Mouse (Mus musculus) liver, postnatal 0 days (tissue): ENCODE measurements at regions not wholly inside any gene's neighbourhood (a gene's known extent, or its start where the extent isn't known, plus 50 kb on each side); places are given as distances from the start of the nearest gene placed in this dataset.

ENCODE experiments used
- ATAC-seq: fragments of 200-750 bp; cut with Nextera tagmentation; 2 replicates; pipeline ENCODE4 v1.8.0; 2017; ENCODE audit warnings: mild to moderate bottlenecking, moderate library complexity
- DNase-seq: peaks from one replicate; pipeline ENCODE4 v3.0.0-alpha.2; 2016
- H3K27ac ChIP-seq: fragments of 300-500 bp; sonication (generic); 2 replicates; pipeline ENCODE4 v1.5.1; 2014; ENCODE audit warnings: antibody characterized with exemption, moderate library complexity, mild to moderate bottlenecking, low read depth
- H3K27me3 ChIP-seq: fragments of 300-500 bp; sonication (generic); 2 replicates; pipeline ENCODE4 v1.6.1; 2014; ENCODE audit warnings: low read length, control low read depth, mixed read lengths; ENCODE audit not compliant: insufficient read depth
- H3K36me3 ChIP-seq: fragments of 300-500 bp; sonication (generic); replicated peaks from 2 replicates; pipeline ENCODE4 v1.6.1; 2014; ENCODE audit warnings: mild to moderate bottlenecking, control low read depth, low read length, moderate library complexity, mixed read lengths; ENCODE audit not compliant: insufficient read depth
- H3K4me1 ChIP-seq: fragments of 300-500 bp; sonication (generic); 2 replicates; pipeline ENCODE4 v1.6.1; 2014; ENCODE audit warnings: antibody characterized with exemption, mild to moderate bottlenecking, control low read depth; ENCODE audit not compliant: insufficient read depth
- H3K4me2 ChIP-seq: fragments of 300-500 bp; sonication (generic); 2 replicates; pipeline ENCODE4 v1.6.1; 2014; ENCODE audit warnings: low read depth, mild to moderate bottlenecking, low read length, moderate library complexity, mixed read lengths
- H3K4me3 ChIP-seq: fragments of 300-500 bp; sonication (generic); 2 replicates; pipeline ENCODE4 v1.5.1; 2014; ENCODE audit warnings: low read depth, low read length
- H3K9ac ChIP-seq: fragments of 300-500 bp; sonication (generic); replicated peaks from 2 replicates; pipeline ENCODE4 v1.6.1; 2014; ENCODE audit warnings: mild to moderate bottlenecking, moderate library complexity
- H3K9me3 ChIP-seq: fragments of 300-500 bp; sonication (generic); 2 replicates; pipeline ENCODE4 v1.6.1; 2016; ENCODE audit warnings: mild to moderate bottlenecking, control low read depth, low read length, mixed read lengths
- CTCF ChIP-seq: sonication (generic); IDR thresholded peaks from 2 replicates; pipeline ENCODE4 v1.5.1; 2016; ENCODE audit warnings: antibody characterized with exemption, low read depth
- EP300 ChIP-seq: IDR thresholded peaks from 2 replicates; pipeline ENCODE4 v1.6.1; 2016; ENCODE audit warnings: antibody characterized with exemption, low read depth, mild to moderate bottlenecking
- WGBS: fragments of 180-500 bp; shearing (Covaris S2); extraction: QIAGEN DNeasy Blood & Tissue Kit; methylation state at CpG from one replicate; pipeline ENCODE4 v1.1.7; 2014; ENCODE audit not compliant: insufficient replicate concordance; 5-methylcytosine and 5-hydroxymethylcytosine counted together

DNA sequence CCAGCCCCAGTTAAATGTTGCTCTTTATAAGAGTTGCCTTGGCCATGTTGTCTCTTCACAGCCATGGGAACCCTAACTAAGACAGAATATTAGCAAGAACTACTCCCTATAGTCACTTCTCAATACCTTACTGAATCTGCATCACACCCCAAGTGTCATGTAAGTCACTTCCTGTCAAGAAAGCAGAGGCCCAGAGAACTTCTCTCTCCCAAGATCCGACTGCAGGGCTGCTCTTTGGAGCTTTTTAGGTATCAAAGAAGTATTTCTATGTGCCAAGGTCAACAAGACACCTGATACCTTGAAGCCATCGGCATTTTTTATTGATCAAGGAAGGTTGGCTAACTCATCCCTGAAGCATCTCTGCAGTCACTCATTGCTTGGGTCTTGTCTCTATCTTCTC lies 72.0 kb upstream of the Rap1b start:
- no peaks in the 10 kb centered on the region for H3K9me3 ChIP-seq
- H3K4me2 ChIP-seq: no peak overlapping the region
- H3K36me3 ChIP-seq: no peaks in the 10 kb centered on the region
- no peak overlapping the region for H3K9ac ChIP-seq
- WGBS: 63% methylated on average over 2 of the region's 2 CpGs
- no peak for TF ChIP-seq CTCF
- TF ChIP-seq EP300: no peak
- no peaks in the 10 kb centered on the region for H3K27me3 ChIP-seq
- H3K4me3 ChIP-seq: no peak overlapping the region
- ATAC-seq: no peak
- no peak for DNase-seq
- H3K27ac ChIP-seq: no peak overlapping the region
- no peaks in the 10 kb centered on the region for H3K4me1 ChIP-seq

DNA sequence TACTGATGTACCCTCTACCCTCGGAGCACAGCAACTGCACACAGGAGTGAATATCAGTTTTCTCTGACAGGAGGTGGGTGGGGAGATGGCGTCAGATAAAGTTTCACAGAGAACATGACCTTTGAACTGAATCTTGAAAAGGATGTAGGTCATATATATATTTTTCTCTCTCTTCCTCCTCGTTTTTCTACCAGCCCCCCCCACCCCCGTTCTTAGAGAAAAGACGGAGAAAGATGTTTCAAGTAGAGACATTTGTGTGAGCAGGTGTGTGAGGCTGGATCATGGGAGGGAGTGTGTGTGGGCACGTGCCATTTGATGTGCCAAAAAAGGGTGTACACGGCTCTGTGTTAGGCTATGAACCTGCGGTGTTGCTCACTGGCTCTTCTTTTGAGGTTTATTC lies 72.8 kb upstream of the Rap1b start:
- Histone ChIP-seq H3K9ac (no peak overlapping the region), H3K9me3 (no peaks in the 10 kb centered on the region), H3K36me3 (no peaks in the 10 kb centered on the region), H3K4me1 (no peaks in the 10 kb centered on the region), H3K4me3 (no peak overlapping the region), H3K27ac (no peak overlapping the region; the same call in 1 of the 2 replicates), H3K4me2 (no peak overlapping the region), H3K27me3 (no peaks in the 10 kb centered on the region)
- WGBS: 62% methylated on average over 8 of the region's 8 CpGs
- TF ChIP-seq CTCF: no peak
- no peak for TF ChIP-seq EP300
- no peak for ATAC-seq
- DNase-seq: no peak

DNA sequence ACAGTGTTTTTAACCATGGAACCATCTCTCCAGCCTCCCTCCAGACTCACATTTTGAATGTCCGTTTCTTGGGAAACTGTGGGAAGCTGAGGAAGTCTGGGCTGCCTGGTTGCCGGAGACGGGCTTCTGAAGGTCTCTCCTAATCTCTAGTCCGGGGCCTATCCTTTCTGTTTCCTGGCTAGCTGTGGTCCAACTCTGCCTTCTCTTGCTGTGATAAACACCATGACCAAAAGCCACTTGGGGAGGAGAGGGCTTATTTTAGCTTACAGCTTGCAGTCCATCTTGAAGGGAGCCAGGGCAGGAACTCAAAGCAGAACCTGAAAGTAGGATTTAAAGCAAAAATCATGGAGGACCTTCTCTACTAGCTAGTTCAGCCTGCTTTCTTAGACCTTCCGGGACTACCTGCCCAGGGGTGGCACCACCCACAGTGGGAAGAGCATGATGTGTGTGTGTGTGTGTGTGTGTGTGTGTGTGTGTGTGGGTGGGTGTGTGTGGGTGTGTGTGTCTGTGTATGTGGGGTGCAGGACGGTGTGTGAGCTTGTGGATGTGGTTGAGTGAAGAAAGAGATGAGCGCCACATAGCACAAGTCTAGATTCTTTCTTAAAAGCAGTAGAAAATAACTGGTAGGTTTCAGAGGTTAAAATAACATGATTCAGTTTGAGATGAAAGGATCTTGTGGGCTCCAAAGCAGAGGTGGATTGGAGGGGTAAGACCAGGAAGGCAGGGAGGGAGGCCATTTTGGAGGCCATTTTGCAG lies 73.5 kb upstream of the Rap1b start:
- TF ChIP-seq CTCF: no peak
- no peak for DNase-seq
- Histone ChIP-seq H3K4me3 (no peak overlapping the region), H3K27me3 (no peaks in the 10 kb centered on the region), H3K4me2 (no peak overlapping the region), H3K9ac (no peak overlapping the region), H3K4me1 (no peaks in the 10 kb centered on the region), H3K27ac (no peak overlapping the region), H3K9me3 (no peaks in the 10 kb centered on the region), H3K36me3 (no peaks in the 10 kb centered on the region)
- 72% methylated on average over 7 of the region's 7 CpGs for WGBS
- no peak for ATAC-seq

DNA sequence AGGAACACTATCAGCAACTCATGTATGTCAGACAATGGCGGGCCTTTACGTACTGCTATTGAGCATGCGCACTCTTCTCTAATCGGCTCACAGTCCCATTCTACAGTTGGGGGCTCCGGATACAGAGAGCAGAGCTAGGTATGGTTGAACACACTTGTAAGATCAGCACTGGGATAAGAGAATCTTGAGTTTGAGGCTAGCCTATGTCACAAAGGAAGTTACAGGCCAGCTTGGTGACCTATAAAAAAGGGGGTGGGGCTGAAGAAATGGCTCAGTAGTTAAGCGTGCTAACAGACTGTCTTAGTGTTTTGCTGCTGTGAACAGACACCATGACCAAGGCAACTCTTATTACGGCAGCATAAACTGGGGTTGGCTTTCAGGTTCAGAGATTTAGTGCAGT lies 79.4 kb upstream of the Rap1b start:
- no peak for ATAC-seq
- no peaks in the 10 kb centered on the region for H3K36me3 ChIP-seq
- TF ChIP-seq EP300 (no peak), CTCF (no peak)

DNA sequence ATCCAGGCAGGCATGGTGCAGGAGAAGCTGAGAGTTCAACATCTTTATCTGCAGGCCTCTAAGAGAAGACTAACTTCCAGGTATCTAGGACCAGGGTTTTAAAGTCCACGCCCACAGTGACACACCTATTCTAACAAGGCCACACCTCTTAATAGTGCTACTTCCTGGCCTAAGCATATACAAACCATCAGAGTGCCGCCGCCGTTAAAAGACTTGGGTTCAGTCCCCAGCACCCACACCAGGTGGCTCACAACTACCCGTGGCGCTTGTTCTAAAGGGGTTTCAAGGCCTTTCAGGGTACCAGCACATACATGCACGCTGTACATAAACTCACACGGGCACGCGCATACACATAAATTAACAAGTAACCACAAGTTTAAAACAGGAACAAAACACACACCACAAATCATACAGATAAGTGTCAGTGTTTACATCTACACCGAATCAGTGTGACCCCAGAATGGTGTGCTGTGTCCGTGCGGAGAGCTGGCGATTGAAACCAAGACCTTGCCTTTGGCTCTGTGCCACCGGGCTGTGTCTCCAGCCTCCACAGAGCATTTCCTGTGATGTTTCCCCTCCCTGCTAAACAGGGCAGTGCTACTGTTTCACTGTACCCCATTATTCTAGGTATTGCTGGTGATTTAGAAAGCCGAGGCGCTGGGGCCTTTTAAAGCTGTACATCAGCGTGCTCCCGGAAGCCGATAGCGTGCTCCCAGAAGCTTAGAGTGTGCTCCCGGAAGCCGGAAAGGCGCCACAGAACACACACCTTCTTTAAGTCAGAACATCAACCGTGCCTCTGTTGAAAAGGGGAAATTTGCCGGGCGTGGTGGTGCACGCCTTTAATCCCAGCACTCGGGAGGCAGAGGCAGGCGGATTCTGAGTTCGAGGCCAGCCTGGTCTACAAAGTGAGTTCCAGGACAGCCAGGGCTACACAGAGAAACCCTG lies 80.0 kb upstream of the Rap1b start:
- 68% methylated on average over 31 of the region's 31 CpGs for WGBS
- DNase-seq: no peak
- TF ChIP-seq CTCF (no peak), EP300 (no peak)
- Histone ChIP-seq H3K4me1 (no peaks in the 10 kb centered on the region), H3K27ac (no peak overlapping the region), H3K36me3 (no peaks in the 10 kb centered on the region), H3K4me2 (no peak overlapping the region), H3K4me3 (no peak overlapping the region), H3K9ac (no peak overlapping the region), H3K27me3 (no peaks in the 10 kb centered on the region), H3K9me3 (no peaks in the 10 kb centered on the region)
- no peak for ATAC-seq

More for the DNA sequence above, 79.4 kb upstream of the Rap1b start:
- no peak overlapping the region for H3K9ac ChIP-seq
- 86% methylated on average over 7 of the region's 7 CpGs for WGBS
- no peaks in the 10 kb centered on the region for H3K4me1 ChIP-seq
- no peaks in the 10 kb centered on the region for H3K27me3 ChIP-seq
- DNase-seq: no peak
- no peak overlapping the region for H3K27ac ChIP-seq
- no peak overlapping the region for H3K4me3 ChIP-seq
- no peak overlapping the region for H3K4me2 ChIP-seq
- no peaks in the 10 kb centered on the region for H3K9me3 ChIP-seq

DNA sequence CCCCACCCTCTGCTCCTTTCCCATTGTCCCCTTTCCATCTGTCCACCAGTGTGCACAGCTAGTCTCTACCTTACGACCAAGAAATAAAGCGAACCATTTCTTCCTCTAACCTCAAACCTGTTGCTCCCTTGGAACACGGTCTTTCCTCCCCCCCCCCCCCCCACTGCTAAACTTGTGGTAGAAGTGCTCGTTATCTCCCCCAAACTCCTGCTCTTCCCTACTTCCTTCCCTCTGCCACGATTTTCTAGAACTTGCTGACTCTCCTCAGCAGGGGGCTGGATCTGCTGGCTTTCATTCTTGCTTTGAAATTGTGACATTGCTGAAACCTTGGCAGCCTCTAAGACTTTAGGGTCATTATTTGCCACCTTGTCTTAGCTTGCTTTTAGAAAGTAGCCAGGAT lies 83.2 kb upstream of the Rap1b start:
- no peak for ATAC-seq
- Histone ChIP-seq H3K4me1 (no peaks in the 10 kb centered on the region), H3K36me3 (no peaks in the 10 kb centered on the region), H3K27ac (no peak overlapping the region), H3K4me3 (no peak overlapping the region), H3K9ac (no peak overlapping the region), H3K4me2 (no peak overlapping the region), H3K9me3 (no peaks in the 10 kb centered on the region), H3K27me3 (no peaks in the 10 kb centered on the region)
- TF ChIP-seq CTCF (0 out of 2 replicates have a peak, but pooled peaks have one; percentile 4), EP300 (peak; percentile 49)
- 40% methylated on average over 5 of the region's 5 CpGs for WGBS
- DNase-seq: no peak
